Comparison of ENCODE assay signal across 8 mouse cellular contexts in the genomic region with DNA sequence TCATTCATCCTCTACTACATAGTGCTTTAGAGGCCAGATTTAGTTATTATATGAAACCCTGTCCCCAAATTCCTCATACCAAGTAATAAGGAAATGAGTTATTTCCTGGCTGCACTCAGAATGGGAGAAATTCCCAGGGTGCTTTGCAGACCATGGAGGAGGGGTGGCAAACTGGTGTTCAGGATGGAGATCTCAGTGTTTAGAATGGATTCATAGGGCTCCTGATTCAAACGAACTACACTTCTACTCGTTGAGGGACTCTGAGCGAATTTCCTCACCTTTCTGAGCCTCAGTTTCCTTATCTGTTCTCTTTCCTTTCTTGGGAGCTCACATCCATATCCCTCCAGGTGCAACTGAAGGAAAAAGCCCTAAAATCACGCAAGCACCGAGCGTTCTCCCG. TPM values are rescaled to one million over a fixed set of nuclear protein-coding genes. Genes with fewer than 3 reads are reported as not detected.
A peak's percentile ranks its signal among the peaks of the same experiment; 100 is the strongest.
DNase-seq lines count a peak whose midpoint lies in the region.

No protein-coding gene starts in this region.

- peak overlapping the region; percentile 88 for H3K4me3 ChIP-seq in hindbrain, embryonic 10.5 days
- H3K4me3 ChIP-seq in macrophage (ENCODE audit: inconsistent target), result no peak overlapping the region; the same call in 1 of the 2 replicates

- no peaks in the 10 kb centered on the region for H3K9me3 ChIP-seq in hindbrain, embryonic 10.5 days

- DNase-seq in cerebellum, adult 9-10 months, result peak; percentile 54
- no peak for DNase-seq in cerebellum, postnatal 25 days
- DNase-seq in retina, adult 2 months (ENCODE audit: low read depth, low spot score), result peak; percentile 11
- no peak for DNase-seq in retina, postnatal 1 day
- no peak for DNase-seq in hindbrain, embryonic 10.5 days (ENCODE audit: low spot score)
- no peak for DNase-seq in adrenal gland, postnatal 4 days (ENCODE audit: low spot score in 2 of 2)
- DNase-seq in frontal cortex, postnatal 10 days (ENCODE audit: low spot score in 2 of 2), result no peak

- peaks cover 16% of the 10 kb centered on the region for H3K4me1 ChIP-seq in hindbrain, embryonic 10.5 days (replicated peaks)

- peak overlapping the region; percentile 93 for H3K27ac ChIP-seq in hindbrain, embryonic 10.5 days
- H3K27ac ChIP-seq in macrophage, result peak overlapping the region; percentile 82

- peaks cover 44% of the 10 kb centered on the region for H3K79me2 ChIP-seq in macrophage (ENCODE audit: inconsistent target)

- WGBS in hindbrain, embryonic 10.5 days, result under 1% methylated on average over 7 of the region's 7 CpGs
- WGBS in macrophage (ENCODE audit: missing documents), result 7% methylated on average over 7 of the region's 7 CpGs

- no peaks in the 10 kb centered on the region for H3K27me3 ChIP-seq in hindbrain, embryonic 10.5 days (ENCODE audit: insufficient read depth, poor library complexity, severe bottlenecking)

- no peaks in the 10 kb centered on the region for H3K36me3 ChIP-seq in hindbrain, embryonic 10.5 days
- H3K36me3 ChIP-seq in macrophage (ENCODE audit: inconsistent target), result no peaks in the 10 kb centered on the region

RNA-seq across cellular contexts. Expression of gene Abcc1, which starts 0.4 kb away (rescaled TPM):
- polyA plus RNA-seq in hindbrain, embryonic 10.5 days (2016; fragmentation: Nextera tagmentation; extraction: Ambion mirVana), result 8.3 and 9.9 TPM in 2 replicates
- total RNA-seq in macrophage (2018; cell fraction: chromatin; rRNA removed), result 100 to 1,000 TPM; 106 to 796 (median 207) TPM
- total RNA-seq in macrophage (2018; cell fraction: cytosol; rRNA removed), result 10 to 100 TPM; 13.3 to 51.1 (median 29.1) TPM
- total RNA-seq in macrophage (2018; cell fraction: nucleus; rRNA removed), result 100 to 1,000 TPM in 16 of 26 experiments, 10 to 100 TPM in 10; 47.2 to 324 (median 121) TPM
- polyA plus RNA-seq in macrophage (2018), result 19.8 to 46.6 TPM (median 31.3 TPM) in 3 replicates
- total RNA-seq in adrenal gland, postnatal 4 days (2021), result 10 to 100 TPM; 24.4 to 28.4 TPM

RNA-seq across cellular contexts. Expression of gene Fopnl, which starts 43.7 kb away (rescaled TPM):
- polyA plus RNA-seq in hindbrain, embryonic 10.5 days (2016; fragmentation: Nextera tagmentation; extraction: Ambion mirVana), result 143 and 164 TPM in 2 replicates
- total RNA-seq in macrophage (2018; cell fraction: chromatin; rRNA removed), result 10 to 100 TPM in 23 of 26 experiments, 1 to 10 TPM in 3; 4.6 to 43.7 (median 18.2) TPM
- 10 to 100 TPM; 22.7 to 37.3 (median 32.0) TPM for total RNA-seq in macrophage (2018; cell fraction: cytosol; rRNA removed)
- total RNA-seq in macrophage (2018; cell fraction: nucleus; rRNA removed), result 10 to 100 TPM in 23 of 26 experiments, 1 to 10 TPM in 3; 7.0 to 47.6 (median 23.3) TPM
- polyA plus RNA-seq in macrophage (2018), result 27.5 to 50.0 TPM (median 40.9 TPM) in 3 replicates
- total RNA-seq in adrenal gland, postnatal 4 days (2021), result 10 to 100 TPM; 57.6 to 62.6 TPM

Comparison
In these comparisons a context has a peak if more than half of its experiments do, and no peak if none do; other contexts are left out.
1. DNase-seq: peak in cerebellum, adult 9-10 months (single experiment) and retina, adult 2 months (single experiment); none in cerebellum, postnatal 25 days (0 of 2), retina, postnatal 1 day (single experiment), hindbrain, embryonic 10.5 days (single experiment), adrenal gland, postnatal 4 days (0 of 2) and frontal cortex, postnatal 10 days (0 of 2).